Mouse (Mus musculus): ENCODE results near the gene Gm11634.
"Not testable (repeated sequence)": the region's sequence is repeated elsewhere in the genome, so short reads cannot be mapped to it uniquely, and the experiment has no call there.

- TF ChIP-seq CTCF (IDR thresholded peaks at IDR 0.05; ENCODE audit: extremely low read depth, insufficient read depth, insufficient read length, insufficient replicate concordance); POLR2A (IDR thresholded peaks at IDR 0.05; ENCODE audit: low read depth, low read length): not testable (repeated sequence)
Measured at GRCm38 (mm10) chr11:101645043-101645410, 46.0 kb upstream of the Gm11634 start.

Data from spleen, adult 2 months (tissue).